Mouse (Mus musculus): ENCODE data around the gene Gcn1l1. TPM values are rescaled to one million over a fixed set of nuclear protein-coding genes. Genes with fewer than 3 reads are reported as not detected.
A peak's percentile ranks its signal among the peaks of the same experiment; 100 is the strongest.
"Not testable (repeated sequence)": the region's sequence is repeated elsewhere in the genome, so short reads cannot be mapped to it uniquely, and the experiment has no call there.

The Gcn1l1 gene
- total RNA-seq (2021) = 10 to 100 TPM; 65.8 to 79.7 TPM

GRCm38 (mm10) chr5:115564737-115565393, at the start of gene Gcn1l1:
Gene Gcn1l1 (plus strand): TSS chr5:115565254.
- DNase-seq (ENCODE audit: extremely low spot score in 1 of 2, low spot score in 1 of 2) = peak; percentile 66 to 67

DNA sequence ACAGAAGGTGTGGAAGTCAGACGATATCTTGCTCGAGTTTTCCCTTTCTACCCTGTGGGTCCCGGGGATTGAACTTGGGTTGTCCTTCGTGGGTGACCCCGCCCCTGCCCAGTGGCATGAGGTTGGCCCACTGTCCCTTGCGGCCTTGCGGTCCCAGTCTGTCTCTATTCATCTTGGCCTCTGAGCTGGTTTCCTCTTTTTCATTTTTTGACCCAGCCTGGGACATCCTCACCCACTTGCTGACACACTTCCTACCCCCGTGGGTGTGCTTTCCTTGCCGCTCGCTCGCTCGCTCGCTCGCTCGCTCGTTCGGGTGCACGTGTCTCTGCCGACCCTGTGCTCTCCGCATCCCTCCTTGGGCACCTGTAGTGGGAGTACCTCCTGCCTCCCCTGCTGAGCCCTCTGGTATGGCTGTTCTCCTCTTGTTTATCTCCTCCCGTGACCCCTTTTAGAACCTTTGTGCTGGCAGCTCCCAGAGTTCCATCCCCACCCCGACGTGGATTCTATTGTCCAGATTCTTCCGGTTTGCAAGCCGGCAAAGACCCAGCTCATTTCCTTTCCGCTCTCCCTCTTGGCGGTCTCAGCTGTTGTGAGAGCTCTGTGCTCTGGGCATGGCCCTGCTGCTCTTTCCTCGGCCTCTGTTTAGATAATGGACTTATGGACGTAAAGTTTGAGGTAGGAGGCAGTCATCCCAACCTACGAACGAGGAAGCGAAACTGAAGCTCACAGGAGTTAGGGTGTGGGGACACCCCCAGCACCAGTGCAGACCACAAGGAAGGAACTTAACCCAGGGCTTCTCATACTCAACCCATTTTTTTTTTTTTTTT, 48.8 kb upstream of the Gcn1l1 start:
- DNase-seq (ENCODE audit: extremely low spot score in 1 of 2, low spot score in 1 of 2) = no peak

DNA sequence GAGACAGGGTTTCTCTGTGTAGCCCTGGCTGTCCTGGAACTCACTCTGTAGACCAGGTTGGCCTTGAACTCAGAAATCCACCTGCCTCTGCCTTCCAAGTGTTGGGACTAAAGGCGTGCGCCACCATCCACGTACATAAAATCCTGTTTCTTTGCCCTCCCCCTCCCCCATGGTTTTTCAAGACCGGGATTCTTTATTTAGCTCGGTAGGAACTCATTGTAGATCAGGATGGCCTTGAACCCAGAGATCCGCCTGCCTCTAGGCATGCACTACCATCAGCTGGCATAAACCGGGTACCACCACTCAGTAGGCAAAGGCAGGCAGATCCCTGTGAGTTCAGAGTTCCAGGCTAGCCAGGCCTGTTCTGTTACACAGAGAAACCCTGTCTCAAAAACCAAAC, 48.1 kb upstream of the Gcn1l1 start:
- DNase-seq (ENCODE audit: extremely low spot score in 1 of 2, low spot score in 1 of 2) = no peak

GRCm38 (mm10) chr5:115517501-115517900, 47.6 kb upstream of the Gcn1l1 start:
- DNase-seq (ENCODE audit: extremely low spot score in 1 of 2, low spot score in 1 of 2) = no peak

DNA sequence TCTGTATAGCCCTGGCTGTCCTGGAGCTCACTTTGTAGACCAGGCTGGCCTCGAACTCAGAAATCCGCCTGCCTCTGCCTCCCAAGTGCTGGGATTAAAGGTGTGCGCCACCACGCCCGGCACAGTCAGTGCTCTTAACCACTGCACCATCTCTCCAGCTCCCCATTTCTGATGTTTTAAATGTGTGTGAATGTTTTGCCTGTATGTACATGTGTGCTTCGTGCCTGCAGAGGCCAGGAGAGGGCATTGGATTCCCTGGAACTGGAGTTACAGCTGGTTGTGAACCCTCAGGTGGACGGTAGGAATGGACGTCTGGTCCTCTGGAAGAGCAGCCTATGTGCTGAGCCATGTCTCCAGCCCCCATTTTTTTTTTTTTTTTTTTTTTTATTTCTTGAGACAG, 46.8 kb upstream of the Gcn1l1 start:
- not testable (repeated sequence) for DNase-seq (ENCODE audit: extremely low spot score in 1 of 2, low spot score in 1 of 2)

GRCm38 (mm10) chr5:115520325-115520869, 44.7 kb upstream of the Gcn1l1 start:
- DNase-seq (ENCODE audit: extremely low spot score in 1 of 2, low spot score in 1 of 2) = no peak

- DNase-seq (ENCODE audit: extremely low spot score in 1 of 2, low spot score in 1 of 2) = no peak
These were observed 43.2 kb upstream of the Gcn1l1 start for GRCm38 (mm10) chr5:115521553-115522461.

- no peak for DNase-seq (ENCODE audit: extremely low spot score in 1 of 2, low spot score in 1 of 2)
These were observed 42.5 kb upstream of the Gcn1l1 start for GRCm38 (mm10) chr5:115522531-115522930.

- DNase-seq (ENCODE audit: extremely low spot score in 1 of 2, low spot score in 1 of 2) = no peak
These were observed 42.0 kb upstream of the Gcn1l1 start for GRCm38 (mm10) chr5:115522981-115523499.

DNA sequence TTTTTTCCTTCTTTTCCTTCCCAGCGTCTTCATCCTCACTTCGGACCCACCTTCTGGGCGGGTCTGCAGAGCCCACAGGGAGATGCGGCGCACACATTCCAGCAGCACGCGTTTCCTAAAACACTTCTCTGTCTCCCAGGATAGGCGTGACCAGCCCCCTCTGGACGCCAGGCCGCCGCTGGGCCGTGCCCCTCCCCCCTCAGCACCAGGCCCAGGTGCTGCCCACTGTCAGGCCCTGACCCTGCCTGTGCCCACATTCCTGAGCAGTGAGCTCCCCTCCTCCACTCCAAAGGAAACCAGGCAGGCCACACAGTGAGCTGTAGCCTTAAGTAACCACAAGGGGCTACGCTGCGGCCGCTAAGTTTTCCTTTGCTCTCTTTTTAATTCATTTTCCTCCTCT, 41.1 kb upstream of the Gcn1l1 start:
- no peak for DNase-seq (ENCODE audit: extremely low spot score in 1 of 2, low spot score in 1 of 2)

- DNase-seq (ENCODE audit: extremely low spot score in 1 of 2, low spot score in 1 of 2) = no peak
These were observed 40.6 kb upstream of the Gcn1l1 start for GRCm38 (mm10) chr5:115524471-115524870.

DNA sequence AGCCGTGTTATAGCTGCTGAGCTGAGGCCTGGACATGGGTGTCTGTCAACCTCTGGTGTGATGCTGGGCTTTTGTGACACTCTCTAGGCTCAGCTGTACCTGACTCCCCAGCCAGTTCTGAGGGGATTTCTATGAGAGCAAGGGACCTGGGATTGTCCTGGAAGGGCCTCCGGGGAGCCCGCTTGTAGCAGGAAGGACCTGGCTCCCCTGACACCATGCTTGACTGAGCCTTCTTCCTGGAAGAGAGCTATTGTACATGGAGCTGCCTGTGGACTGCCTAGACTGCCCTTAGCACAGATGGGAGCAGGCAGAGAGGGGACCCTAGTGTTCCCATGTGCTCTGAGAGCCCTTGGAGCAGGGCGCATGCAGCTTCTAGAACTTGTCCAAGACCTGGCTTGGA, 39.6 kb upstream of the Gcn1l1 start:
- no peak for DNase-seq (ENCODE audit: extremely low spot score in 1 of 2, low spot score in 1 of 2)

GRCm38 (mm10) chr5:115525943-115526342, 39.1 kb upstream of the Gcn1l1 start:
- DNase-seq (ENCODE audit: extremely low spot score in 1 of 2, low spot score in 1 of 2) = no peak

- DNase-seq (ENCODE audit: extremely low spot score in 1 of 2, low spot score in 1 of 2) = no peak
These were observed 38.4 kb upstream of the Gcn1l1 start for GRCm38 (mm10) chr5:115526456-115527202.

DNA sequence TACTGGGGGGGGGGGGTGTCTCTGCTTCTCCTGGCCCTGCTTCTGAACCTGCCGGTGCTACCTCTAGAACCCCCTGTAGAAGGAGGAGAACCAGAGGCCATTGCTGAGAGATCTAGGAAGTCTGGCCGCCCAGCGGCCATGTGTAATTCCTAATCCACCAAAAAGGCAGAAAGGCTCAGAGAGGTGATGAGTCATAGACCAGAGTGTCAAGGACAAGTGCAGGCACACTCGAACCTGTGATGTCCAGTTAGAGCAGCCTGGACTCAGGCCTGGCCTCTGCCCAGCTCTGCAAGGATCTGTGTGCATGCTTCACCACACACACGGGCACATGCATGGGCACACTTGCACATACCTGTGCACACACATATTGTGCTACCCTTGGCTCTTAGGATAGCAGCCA, 36.9 kb upstream of the Gcn1l1 start:
- DNase-seq (ENCODE audit: extremely low spot score in 1 of 2, low spot score in 1 of 2) = no peak

GRCm38 (mm10) chr5:115529364-115529741, 35.7 kb upstream of the Gcn1l1 start:
- no peak for DNase-seq (ENCODE audit: extremely low spot score in 1 of 2, low spot score in 1 of 2)

DNA sequence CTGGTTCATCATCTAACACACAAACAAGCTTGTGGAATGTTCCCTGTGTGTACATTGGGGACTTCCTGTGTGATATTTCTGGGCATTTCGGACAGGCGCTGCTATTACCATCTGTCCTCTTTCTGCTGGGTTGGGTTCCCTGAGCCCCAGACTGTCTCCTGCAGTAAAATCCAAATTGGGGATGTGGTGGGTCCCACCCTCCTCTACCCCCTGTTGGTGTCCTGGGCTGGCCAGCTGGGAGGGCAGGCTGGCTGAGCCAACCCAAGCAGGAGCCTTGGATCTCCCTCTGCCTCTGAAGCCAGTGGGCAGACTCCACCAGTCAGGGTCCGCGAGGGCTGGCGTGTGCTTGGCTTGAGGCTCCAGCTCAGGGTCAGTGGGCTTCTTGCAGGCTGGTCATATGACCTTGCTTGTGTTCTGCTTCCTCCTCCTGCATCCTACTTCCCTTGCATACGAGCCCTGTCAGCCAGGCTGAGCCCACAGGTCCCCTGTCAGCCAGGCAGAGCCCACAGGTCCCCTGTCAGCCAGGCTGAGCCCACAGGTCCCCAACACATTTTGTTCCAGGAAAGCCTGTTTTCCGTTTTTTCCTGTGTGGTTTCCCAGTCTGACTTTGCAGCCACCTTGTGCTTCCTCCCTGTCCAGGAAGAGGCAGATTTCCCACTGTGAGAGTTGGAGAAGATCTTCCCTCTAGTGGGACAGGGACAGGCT, 35.2 kb upstream of the Gcn1l1 start:
- DNase-seq (ENCODE audit: extremely low spot score in 1 of 2, low spot score in 1 of 2) = no peak

DNA sequence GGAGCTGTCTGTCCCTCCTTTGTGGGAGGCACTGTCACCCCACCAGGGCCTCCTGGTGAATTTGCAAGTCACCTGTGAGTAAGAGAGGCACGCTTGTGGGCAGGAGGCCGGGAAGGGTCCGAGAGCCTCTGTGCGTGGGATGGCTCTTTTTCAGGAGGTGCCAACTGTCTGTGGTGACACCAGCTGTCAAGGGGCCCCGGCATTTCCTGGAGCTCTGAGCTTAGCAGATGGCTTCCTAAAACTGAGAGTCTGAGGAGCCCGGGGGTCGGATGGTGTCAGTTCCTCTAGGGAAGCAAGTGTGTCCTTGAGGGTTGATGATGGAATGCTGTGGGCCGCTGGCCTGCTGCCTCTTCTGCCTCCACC, 34.6 kb upstream of the Gcn1l1 start:
- no peak for DNase-seq (ENCODE audit: extremely low spot score in 1 of 2, low spot score in 1 of 2)

- DNase-seq (ENCODE audit: extremely low spot score in 1 of 2, low spot score in 1 of 2) = no peak
These were observed 33.3 kb upstream of the Gcn1l1 start for GRCm38 (mm10) chr5:115531671-115532270.
